Mouse (Mus musculus) urinary bladder, adult 18-20 months (tissue): ENCODE data around the gene Fndc5.
A peak's percentile ranks its signal among the peaks of the same experiment; 100 is the strongest.

Experiments used
- DNase-seq, 2 experiments: peaks; one replicate each; pipeline ENCODE4 v3.0.0; 2022; ENCODE audit warnings: low spot score in 2 of 2, mixed read lengths in 2 of 2

Fndc5 gene

DNA sequence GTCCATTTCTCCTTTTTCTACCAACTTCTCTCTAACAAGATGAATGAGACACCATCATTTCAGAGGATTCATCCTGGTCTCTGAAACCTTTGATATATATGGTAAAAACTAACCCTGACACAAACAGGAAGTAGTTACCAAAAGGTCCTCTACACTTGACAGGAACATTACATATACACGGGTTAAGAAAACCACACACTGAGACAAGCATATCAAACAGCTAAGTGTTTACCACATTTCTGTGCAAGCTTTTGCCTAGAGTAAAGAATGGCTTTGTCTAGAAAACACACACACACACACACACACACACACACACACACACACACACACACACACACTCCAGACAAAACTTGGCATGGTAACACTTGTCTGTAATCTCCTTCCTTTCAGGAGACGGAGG is 9.6 kb downstream of the Fndc5 start:
- no peak for DNase-seq

DNA sequence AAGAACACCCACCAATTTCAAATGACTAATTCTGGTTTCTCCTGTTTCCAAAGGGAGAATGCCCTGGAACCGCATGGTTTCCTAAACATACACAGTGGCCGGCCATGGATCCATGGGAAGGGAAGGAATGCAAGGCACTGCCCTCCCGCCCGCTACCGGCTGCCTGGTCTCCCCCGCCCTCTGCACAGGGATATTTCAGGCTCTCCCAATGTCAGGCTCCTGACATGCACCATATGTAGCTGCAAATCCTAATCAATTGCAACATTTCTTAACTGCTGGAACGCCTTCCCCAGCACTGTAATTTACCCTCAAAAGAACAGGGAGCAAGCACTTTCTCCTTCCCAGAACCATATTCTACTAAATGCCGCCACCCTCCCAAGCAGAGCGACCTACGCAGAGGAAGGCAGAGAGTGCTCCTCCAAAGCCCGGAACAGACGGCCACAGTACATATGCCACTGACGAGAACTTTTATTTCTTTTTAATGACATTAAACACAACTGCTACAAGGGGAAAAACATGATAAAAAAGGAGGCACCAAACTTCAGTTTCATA is 10.8 kb downstream of the Fndc5 start:
- DNase-seq: peak in 1 of 2 experiments; percentile 24

DNA sequence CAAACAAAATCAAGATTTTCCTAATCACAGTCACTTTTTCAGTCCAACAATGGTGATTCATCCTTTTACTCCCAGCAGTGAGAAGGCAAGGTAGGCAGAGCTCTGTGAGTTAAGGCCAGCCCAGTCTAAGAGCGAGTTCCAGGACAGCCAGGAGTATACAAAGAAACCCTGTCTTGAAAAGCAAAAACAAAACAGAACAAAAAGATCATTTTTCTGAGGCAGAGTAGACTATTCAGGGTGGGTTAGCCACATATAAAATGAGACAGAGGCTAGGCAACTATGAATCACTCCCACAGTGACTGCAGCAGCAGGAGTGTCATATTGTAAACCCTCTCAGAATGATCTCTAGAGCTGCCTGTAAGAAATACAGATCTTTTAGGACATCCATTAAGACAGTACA is 12.5 kb downstream of the Fndc5 start:
- no peak for DNase-seq

DNA sequence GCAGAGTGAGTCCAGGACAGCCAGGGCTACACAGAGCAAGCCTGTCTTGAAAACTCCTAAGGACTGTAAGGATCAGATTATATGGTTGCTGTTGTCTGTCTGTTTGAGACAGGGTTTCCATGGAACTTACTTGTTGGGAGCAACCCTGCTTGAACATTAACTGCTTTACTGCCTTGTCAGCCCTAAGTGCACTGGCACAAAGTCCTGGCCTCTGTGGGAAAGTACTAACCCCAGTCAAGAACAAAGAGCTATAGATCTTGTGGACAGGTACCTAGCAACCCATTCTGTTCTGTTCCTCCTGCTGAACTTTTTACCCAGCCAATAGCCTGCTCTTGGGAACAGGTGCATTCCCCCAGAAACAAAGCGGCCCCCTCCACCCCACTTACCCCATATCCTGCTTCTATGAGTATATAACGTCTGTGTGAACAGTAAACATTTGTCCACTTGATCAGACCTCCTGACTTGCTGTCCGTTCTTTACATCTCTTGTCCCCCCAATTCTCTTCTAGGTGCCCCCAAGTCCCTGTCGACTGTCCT is 14.5 kb downstream of the Fndc5 start:
- DNase-seq: no peak

DNA sequence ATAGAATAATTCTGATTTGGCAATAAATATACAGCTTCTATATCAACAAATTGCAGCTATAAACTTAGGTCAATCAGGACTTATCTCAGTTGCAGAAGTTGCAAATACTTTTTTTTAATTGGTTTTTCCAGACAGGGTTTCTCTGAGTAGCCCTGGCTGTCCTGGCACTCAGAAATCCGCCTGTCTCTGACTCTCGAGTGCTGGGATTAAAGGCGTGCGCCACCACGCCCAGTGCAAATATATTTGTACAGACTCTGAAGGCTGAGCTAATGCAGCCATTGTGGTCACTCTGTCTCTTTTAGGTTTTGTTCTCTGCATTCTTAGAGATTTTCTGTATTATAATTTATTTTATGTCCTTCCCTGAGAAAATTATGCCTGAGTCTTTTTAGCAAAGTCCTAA is 20.7 kb downstream of the Fndc5 start:
- DNase-seq: no peak

DNA sequence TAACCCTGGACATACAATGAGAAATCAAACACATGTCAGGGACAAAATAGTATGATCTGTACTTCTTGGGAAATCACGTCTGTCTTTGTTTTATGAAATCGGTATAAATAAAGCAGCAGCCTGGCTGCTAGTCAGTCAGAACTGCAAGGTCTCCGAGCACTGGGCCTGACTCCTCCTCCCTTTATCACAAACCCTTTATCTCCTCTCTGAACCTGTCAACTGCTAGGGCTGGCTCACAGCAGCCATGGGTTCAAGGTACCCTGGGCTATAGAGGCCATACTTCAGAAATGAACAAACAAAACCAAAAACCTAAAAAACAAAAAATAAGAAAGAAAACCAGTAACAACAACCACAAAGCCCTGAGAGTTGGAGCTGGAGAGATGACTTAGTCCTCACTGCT is 21.8 kb downstream of the Fndc5 start:
- DNase-seq: no peak

DNA sequence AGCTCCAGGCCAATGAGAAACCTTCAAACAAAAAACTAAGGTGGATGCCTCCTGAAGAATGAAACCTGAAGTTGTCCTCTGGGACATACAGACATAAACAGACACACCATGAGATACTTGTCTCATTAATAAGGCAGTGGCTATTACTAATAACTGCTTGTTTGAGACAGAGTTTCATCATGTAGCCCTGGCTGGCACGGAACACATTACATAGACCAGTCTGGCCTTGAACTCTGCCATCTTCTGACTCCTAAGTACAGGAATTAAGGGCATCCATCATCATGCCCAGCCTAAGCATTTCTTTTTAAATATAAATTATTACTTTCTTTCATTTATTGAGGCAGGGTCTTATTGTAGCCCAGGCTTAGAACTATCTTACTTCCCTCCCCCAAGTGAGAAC is 24.3 kb downstream of the Fndc5 start:
- no peak for DNase-seq

DNA sequence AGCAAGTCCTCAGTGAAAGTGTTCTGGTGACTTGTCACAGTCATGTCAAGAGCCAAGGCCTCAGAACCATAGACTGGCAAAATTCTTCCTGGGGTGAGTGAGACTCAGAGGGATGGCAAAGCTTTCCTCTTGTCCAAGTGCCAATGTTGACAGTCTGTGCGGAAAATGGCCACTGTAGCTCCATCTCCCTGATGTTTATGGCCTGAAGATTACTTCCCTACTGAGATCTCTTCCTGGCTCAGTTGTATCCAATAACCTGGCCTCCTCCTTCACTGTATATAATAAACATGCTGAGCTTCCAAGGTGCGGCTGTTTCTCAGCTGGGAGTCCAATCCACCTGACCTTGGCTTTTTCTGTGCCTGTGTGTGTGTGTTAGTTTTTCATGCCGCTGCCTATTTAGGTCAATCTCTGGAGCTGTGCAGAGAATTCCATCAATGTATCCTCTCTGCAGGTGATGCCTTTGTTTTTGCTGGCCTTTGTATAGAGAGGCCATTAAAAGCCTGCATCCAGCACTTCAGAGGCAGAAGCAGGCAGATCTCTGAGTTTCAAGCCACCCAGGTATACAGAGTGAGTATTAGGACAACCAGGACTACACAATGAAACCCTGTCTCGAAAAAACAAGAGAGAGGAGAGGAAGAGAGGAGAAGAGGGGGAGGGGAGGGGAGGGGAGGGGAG is 24.9 kb downstream of the Fndc5 start:
- DNase-seq: no peak

DNA sequence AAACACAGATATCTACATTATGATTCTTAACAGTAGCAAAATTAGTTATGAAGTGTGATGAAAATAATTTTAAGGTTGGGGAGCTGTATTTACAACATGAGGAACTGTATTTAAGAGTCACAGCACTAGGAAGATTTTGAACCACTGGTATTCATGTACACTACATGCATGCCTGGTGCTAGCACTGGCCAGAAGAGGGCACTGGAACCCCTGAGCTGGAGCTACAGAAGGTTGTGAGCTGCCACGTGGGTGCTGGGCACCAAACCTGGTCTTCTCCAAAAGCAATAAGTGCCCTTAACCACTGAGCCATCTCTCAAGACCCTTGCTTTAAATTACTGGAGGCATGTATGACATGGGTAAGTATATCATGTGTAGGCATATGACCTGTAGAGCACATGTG is 35.7 kb downstream of the Fndc5 start:
- DNase-seq: no peak

DNA sequence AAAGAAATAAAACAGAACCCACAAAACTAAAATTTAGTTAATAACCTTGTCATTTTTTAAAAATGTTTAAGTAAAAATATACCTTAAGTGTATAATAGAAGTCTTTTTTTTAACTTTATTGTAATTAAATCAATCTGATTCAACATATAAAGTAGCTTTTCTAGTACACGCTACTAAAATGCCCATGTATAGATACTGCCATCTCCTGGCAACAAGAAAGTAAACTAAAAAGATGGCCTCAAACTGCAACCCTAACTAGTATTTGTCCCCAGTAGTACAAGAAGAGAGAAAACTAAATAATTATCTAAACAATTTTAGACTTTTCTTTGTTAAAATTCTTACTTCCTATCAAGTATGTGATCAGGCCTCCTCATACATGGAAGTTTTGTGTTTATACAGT is 42.8 kb downstream of the Fndc5 start:
- DNase-seq: no peak

DNA sequence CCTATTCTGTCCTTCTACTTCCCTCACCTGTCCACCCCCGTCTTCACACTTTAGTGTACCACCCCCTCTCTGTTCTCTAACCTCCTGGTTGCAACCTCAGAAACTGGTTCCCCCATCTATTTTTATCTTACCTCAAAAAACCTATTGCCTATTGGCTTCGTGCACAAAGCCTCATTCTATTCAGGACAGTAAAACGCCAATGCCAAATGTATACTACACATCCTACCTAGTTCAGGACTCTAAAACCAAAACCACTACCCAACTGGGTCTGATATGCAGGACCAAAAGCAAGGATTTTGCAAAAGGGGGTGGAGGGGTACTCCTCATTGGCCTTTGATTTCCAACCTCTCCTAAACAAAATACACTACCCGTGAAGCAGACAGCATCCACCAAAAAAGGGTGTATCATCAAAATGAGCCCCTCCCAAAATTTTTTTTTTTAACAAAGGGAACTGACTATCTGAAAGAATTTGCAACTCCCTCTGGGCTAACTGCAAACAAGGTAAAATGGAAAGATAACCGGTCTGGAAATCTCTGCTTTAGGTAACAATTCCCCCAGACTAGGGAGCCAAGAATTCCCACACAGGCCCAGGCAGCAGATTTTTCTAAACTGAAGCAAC is 51.4 kb downstream of the Fndc5 start:
- DNase-seq: no peak

DNA sequence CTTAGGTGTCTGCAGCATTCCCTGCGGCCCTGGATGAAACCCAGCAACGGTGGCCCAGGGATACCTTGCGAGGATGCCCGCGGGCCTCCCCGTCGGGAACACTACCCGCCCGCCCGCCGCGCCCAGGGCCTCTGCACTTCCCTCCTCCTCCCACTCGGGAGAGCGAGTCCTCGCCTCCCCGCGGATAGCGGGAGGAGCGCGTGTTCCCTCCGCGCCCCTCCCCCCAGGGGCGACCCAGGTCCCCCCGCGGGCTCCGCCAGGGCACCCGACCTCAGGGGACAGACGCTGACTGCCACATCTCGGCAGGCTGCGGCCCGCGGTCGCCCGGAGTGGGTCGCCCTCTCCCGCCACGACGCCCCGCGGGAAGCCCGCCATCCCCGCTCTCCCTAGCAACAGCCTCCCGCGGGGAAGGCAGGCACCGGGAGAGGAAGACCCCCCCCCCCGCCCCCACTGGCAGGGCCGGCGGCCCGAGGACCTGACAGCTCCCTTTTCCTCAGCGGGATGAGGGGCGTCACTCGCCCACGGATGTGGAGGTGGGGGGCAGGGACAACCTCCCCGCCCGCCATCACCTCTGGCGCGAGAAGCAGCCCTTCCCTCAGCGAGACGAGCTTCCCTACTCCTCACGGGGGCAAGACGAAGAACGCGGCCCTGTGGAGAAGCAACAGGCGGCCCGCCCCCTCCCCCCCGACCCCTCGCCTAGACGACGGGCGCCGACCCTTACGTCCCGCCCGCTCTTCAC is 52.2 kb downstream of the Fndc5 start:
- peak; percentile 21 to 56 for DNase-seq

DNA sequence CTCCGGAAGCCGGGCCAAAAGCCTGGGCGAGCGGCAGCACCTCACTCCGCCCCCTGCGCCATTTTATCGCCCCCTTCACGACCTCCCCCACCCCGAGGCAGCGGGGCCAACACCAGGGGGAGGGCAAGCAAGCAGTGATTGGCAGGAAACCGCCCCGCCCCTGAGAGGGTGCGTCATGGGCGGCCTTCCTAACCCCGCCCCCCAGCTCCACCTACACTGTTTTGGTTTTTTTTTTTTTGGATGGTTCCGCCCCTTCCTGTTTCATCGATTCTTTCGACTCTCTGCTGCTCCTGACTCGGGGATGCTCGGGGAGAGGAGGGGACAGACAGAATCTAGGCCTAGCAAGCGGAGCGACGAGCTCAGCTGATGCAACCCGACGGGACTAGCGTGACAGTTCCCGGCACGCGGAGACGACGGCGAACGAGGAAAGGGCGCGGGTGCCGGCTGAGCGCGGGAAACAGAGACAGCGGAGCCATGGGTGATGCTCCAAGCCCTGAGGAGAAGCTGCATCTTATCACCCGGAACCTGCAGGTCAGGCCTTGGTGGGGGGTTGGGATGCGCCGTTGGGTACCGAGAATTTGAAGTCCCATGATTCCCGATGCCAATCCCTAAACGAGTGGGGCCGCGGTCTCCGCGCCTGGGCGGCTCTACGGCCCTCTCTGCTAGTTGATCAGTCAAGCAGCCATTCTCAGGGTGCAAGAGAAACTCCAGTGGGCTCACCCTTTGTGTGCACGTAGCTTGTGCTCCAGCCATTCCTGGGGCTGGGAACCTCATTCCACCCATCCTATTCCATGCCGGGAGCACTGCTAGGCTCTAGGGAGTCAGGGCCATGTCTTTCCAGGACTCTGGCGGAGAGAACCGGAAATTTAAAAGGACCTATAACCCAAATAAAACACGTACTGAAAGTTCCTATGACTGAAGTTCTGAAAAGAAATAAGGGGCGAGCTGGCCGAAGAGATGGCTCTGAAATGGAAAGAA is 53.0 kb downstream of the Fndc5 start, which contains the start of the genes S100pbp and Yars:
TSS of gene S100pbp (minus strand) at position 186 of the 978 bp plus-strand sequence.
TSS of gene Yars (plus strand) at position 219 of the 978 bp plus-strand sequence.
- peak; percentile 92 to 97 for DNase-seq

DNA sequence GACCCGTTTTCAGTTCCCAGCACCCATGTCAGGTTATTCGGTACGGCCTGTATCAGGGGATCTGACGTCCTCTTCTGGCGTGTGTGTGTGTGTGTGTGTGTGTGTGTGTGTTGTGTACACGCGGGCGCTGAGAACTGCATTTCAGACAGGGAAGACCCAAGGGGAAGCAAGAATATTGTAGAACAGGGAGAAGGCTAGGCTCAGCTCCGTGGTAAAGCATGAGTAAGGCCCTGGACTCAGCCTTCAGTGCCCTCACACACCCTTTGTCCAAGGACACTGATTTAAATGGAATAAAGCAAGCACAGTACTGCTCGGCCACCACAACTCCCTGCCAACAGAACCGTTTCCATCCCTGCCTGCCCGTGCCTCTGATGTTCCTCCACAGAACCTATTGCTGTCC is 53.7 kb downstream of the Fndc5 start:
- no peak for DNase-seq

DNA sequence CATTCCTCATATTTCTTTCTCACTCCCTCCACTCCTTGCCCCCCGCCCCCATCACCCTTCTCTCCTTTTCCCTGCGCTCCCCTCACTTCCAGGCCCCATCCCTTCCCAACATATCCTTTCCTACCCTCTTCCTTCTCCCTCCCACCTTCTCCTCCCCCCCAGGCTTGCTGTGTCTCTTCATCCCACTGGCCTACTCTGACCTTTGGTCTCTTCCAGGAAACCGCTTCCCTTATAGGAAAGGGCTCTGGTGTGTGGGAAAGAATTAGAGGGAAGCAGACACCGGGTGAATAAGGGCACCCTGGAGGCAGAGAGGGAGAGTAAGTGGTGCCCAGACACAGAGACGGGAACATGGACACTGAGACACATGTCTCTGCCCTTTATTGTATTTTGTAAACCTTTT is 54.9 kb downstream of the Fndc5 start:
- DNase-seq: no peak
